ENCODE assay signal across 27 mouse cellular contexts in genomic region chr13:51535326-51535725, GRCm38 (mm10). TPM values are rescaled to one million over a fixed set of nuclear protein-coding genes. Genes with fewer than 3 reads are reported as not detected.
"Had no signal": no experiment of that assay in that cellular context is flagged by ENCODE, and none has a peak within 500 bp of the region (broad histone marks: within the 10 kb centered on the region; RNA-seq: fewer than 3 reads in every experiment).

No protein-coding gene starts in this region.

- H3K27me3 ChIP-seq: embryonic facial prominence, embryonic 12.5 days; embryonic facial prominence, embryonic 13.5 days; embryonic facial prominence, embryonic 15.5 days; forebrain, embryonic 12.5 days; forebrain, embryonic 13.5 days; forebrain, embryonic 15.5 days had no signal

- DNase-seq: cerebellum, adult 8-10 months; cerebellum, adult 9-10 months; cerebellum, adult 9-11 months; cerebellum, postnatal 10 days; cerebellum, postnatal 14 days; cerebellum, postnatal 25 days; cerebellum, postnatal 36 days; embryo, embryonic 11 days; forebrain, postnatal 0 days; gastrocnemius, adult 2 months; gastrocnemius, postnatal 10 days; gastrocnemius, postnatal 14 days; gastrocnemius, postnatal 25 days; gastrocnemius, postnatal 36 days; heart, adult 18-20 months had no signal

- H3K4me3 ChIP-seq: embryonic facial prominence, embryonic 10.5 days; embryonic facial prominence, embryonic 12.5 days; embryonic facial prominence, embryonic 13.5 days; embryonic facial prominence, embryonic 15.5 days; erythroblast, embryonic 14.5 days; forebrain, embryonic 10.5 days; forebrain, embryonic 12.5 days; forebrain, embryonic 13.5 days; forebrain, embryonic 15.5 days; gastrocnemius, adult 2 months; heart, embryonic 10.5 days had no signal

- H3K36me3 ChIP-seq: embryonic facial prominence, embryonic 10.5 days; embryonic facial prominence, embryonic 12.5 days; embryonic facial prominence, embryonic 13.5 days; embryonic facial prominence, embryonic 15.5 days; forebrain, embryonic 10.5 days; forebrain, embryonic 12.5 days; forebrain, embryonic 15.5 days; heart, embryonic 10.5 days had no signal

- H3K9ac ChIP-seq: embryonic facial prominence, embryonic 12.5 days; embryonic facial prominence, embryonic 13.5 days; embryonic facial prominence, embryonic 15.5 days; forebrain, embryonic 12.5 days; forebrain, embryonic 13.5 days; forebrain, embryonic 15.5 days; forebrain, postnatal 0 days had no signal

- H3K4me1 ChIP-seq: embryonic facial prominence, embryonic 10.5 days; embryonic facial prominence, embryonic 12.5 days; embryonic facial prominence, embryonic 13.5 days; embryonic facial prominence, embryonic 15.5 days; forebrain, embryonic 10.5 days; forebrain, embryonic 12.5 days; forebrain, embryonic 13.5 days; forebrain, embryonic 15.5 days; heart, embryonic 10.5 days had no signal

- H3K27ac ChIP-seq: embryonic facial prominence, embryonic 10.5 days; embryonic facial prominence, embryonic 12.5 days; embryonic facial prominence, embryonic 13.5 days; embryonic facial prominence, embryonic 15.5 days; forebrain, embryonic 10.5 days; forebrain, embryonic 12.5 days; forebrain, embryonic 13.5 days; forebrain, embryonic 15.5 days; gastrocnemius, adult 2 months; heart, embryonic 10.5 days had no signal

RNA-seq across cellular contexts. Expression of gene Shc3, which starts 33.9 kb away (rescaled TPM):
- total RNA-seq: common myeloid progenitor, adult 5-6 weeks; granulocyte monocyte progenitor cell, adult 5-6 weeks had no signal
- polyA plus RNA-seq: erythroblast, embryonic 14.5 days had no signal
